Comparison of ENCODE assay signal across 14 mouse cellular contexts in the genomic region with DNA sequence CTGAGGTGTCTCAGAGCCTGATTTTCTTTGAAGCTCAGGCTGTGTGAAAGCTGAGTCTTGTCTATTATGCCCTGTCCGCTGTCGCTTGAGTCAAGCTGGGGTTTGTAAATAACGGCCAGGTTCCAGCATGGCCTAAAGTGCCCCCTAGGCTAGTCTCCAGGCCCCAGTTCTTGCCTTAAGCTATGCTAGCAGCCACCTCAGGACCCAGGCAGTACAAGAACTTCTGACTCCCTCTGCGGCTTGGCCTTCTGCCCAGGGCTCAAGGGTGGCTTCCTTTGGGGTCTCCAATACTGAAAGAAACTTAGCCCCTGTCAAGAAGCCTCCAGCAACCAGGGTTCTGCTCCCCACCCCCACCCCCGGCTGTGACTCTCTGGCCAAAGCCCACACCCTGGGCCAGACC. TPM values are rescaled to one million over a fixed set of nuclear protein-coding genes. Genes with fewer than 3 reads are reported as not detected.
DNase-seq lines count a peak whose midpoint lies in the region; ATAC-seq lines count a peak whose summit lies in the region.
"Had no signal": no experiment of that assay in that cellular context is flagged by ENCODE, and none has a peak within 500 bp of the region (broad histone marks: within the 10 kb centered on the region; RNA-seq: fewer than 3 reads in every experiment).

No protein-coding gene starts in this region.

- 81% methylated on average over 5 of the region's 5 CpGs for WGBS in heart, embryonic 16.5 days
- WGBS in embryonic facial prominence, embryonic 10.5 days = 85% methylated on average over 5 of the region's 5 CpGs
- 71% methylated on average over 5 of the region's 5 CpGs for WGBS in limb, embryonic 13.5 days
- WGBS in midbrain, embryonic 15.5 days = 81% methylated on average over 5 of the region's 5 CpGs
- WGBS in hindbrain, embryonic 14.5 days = 83% methylated on average over 5 of the region's 5 CpGs

- no peaks in the 10 kb centered on the region for H3K27me3 ChIP-seq in heart, embryonic 16.5 days (ENCODE audit: control insufficient read depth, insufficient read depth, low read length)
- H3K27me3 ChIP-seq in embryonic facial prominence, embryonic 10.5 days (replicated peaks; ENCODE audit: low read depth, poor library complexity, severe bottlenecking) = 0 out of 2 replicates have a peak, but pooled peaks cover 5% of the 10 kb centered on the region
- H3K27me3 ChIP-seq in limb, embryonic 13.5 days = no peaks in the 10 kb centered on the region
- no peaks in the 10 kb centered on the region for H3K27me3 ChIP-seq in midbrain, embryonic 15.5 days (replicated peaks)
- H3K27me3 ChIP-seq in hindbrain, embryonic 14.5 days (ENCODE audit: control insufficient read depth, insufficient read depth, low read length) = no peaks in the 10 kb centered on the region
- H3K27me3 ChIP-seq: neural tube, embryonic 12.5 days had no signal

- peaks cover 79% of the 10 kb centered on the region for H3K4me1 ChIP-seq in heart, embryonic 16.5 days (ENCODE audit: control insufficient read depth, insufficient read depth, low read length)
- H3K4me1 ChIP-seq in embryonic facial prominence, embryonic 10.5 days = peaks cover 87% of the 10 kb centered on the region
- H3K4me1 ChIP-seq in limb, embryonic 13.5 days = peaks cover 68% of the 10 kb centered on the region
- H3K4me1 ChIP-seq in midbrain, embryonic 15.5 days = peaks cover 42% of the 10 kb centered on the region
- peaks cover 32% of the 10 kb centered on the region for H3K4me1 ChIP-seq in hindbrain, embryonic 14.5 days (replicated peaks; ENCODE audit: control insufficient read depth, insufficient read depth, low read length)

- no peak for DNase-seq in heart, postnatal 36 days
- peak; percentile 67 for DNase-seq in 416B (ENCODE audit: low read depth)
- DNase-seq in embryonic facial prominence, embryonic 10.5 days (ENCODE audit: low spot score) = no peak
- DNase-seq in hindbrain, embryonic 14.5 days (ENCODE audit: low spot score) = no peak
- DNase-seq in cerebellum, postnatal 10 days = no peak

- ATAC-seq in heart, embryonic 16.5 days (replicated peaks; ENCODE audit: extremely low read depth, insufficient read depth, low FRiP score) = no peak
- no peak for ATAC-seq in limb, embryonic 13.5 days (ENCODE audit: low FRiP score, low read depth)
- no peak for ATAC-seq in midbrain, embryonic 15.5 days (replicated peaks)
- no peak for ATAC-seq in hindbrain, embryonic 14.5 days (ENCODE audit: low FRiP score)
- ATAC-seq: hindbrain, embryonic 16.5 days had no signal

- no peaks in the 10 kb centered on the region for H3K36me3 ChIP-seq in heart, embryonic 16.5 days (ENCODE audit: control insufficient read depth, insufficient read depth)
- H3K36me3 ChIP-seq in embryonic facial prominence, embryonic 10.5 days (replicated peaks) = no peaks in the 10 kb centered on the region
- H3K36me3 ChIP-seq in limb, embryonic 13.5 days = no peaks in the 10 kb centered on the region
- no peaks in the 10 kb centered on the region for H3K36me3 ChIP-seq in midbrain, embryonic 15.5 days (replicated peaks)
- H3K36me3 ChIP-seq in hindbrain, embryonic 14.5 days (replicated peaks; ENCODE audit: control insufficient read depth, insufficient read depth) = no peaks in the 10 kb centered on the region
- H3K36me3 ChIP-seq: midbrain, embryonic 10.5 days; neural tube, embryonic 12.5 days had no signal

- no peak overlapping the region for H3K9ac ChIP-seq in heart, embryonic 16.5 days (ENCODE audit: low read length)
- H3K9ac ChIP-seq in limb, embryonic 13.5 days = no peak overlapping the region
- H3K9ac ChIP-seq in midbrain, embryonic 15.5 days = no peak overlapping the region
- no peak overlapping the region for H3K9ac ChIP-seq in hindbrain, embryonic 14.5 days
- H3K9ac ChIP-seq: neural tube, embryonic 12.5 days had no signal

- H3K9me3 ChIP-seq in heart, embryonic 16.5 days (replicated peaks; ENCODE audit: control insufficient read depth, low read length) = no peaks in the 10 kb centered on the region
- no peaks in the 10 kb centered on the region for H3K9me3 ChIP-seq in embryonic facial prominence, embryonic 10.5 days
- no peaks in the 10 kb centered on the region for H3K9me3 ChIP-seq in limb, embryonic 13.5 days
- H3K9me3 ChIP-seq in midbrain, embryonic 15.5 days = no peaks in the 10 kb centered on the region
- H3K9me3 ChIP-seq in hindbrain, embryonic 14.5 days (ENCODE audit: control insufficient read depth, low read length) = no peaks in the 10 kb centered on the region
- H3K9me3 ChIP-seq: midbrain, embryonic 10.5 days; neural tube, embryonic 12.5 days had no signal

- intact Hi-C loops in heart, postnatal 36 days (cut with DNase I) = loop anchor here (2.0 kb wide), 1 partner anchor 55 kb away; no protein-coding TSS in a partner anchor

- H3K4me3 ChIP-seq in heart, embryonic 16.5 days (ENCODE audit: low read length) = no peak overlapping the region
- no peak overlapping the region for H3K4me3 ChIP-seq in embryonic facial prominence, embryonic 10.5 days
- no peak overlapping the region for H3K4me3 ChIP-seq in limb, embryonic 13.5 days
- no peak overlapping the region for H3K4me3 ChIP-seq in midbrain, embryonic 15.5 days
- H3K4me3 ChIP-seq in hindbrain, embryonic 14.5 days (replicated peaks; ENCODE audit: low read length) = no peak overlapping the region
- H3K4me3 ChIP-seq: midbrain, embryonic 10.5 days; neural tube, embryonic 12.5 days had no signal

- H3K4me2 ChIP-seq in heart, embryonic 16.5 days (ENCODE audit: low read depth, low read length) = no peak overlapping the region
- H3K4me2 ChIP-seq in limb, embryonic 13.5 days (replicated peaks) = no peak overlapping the region
- H3K4me2 ChIP-seq in midbrain, embryonic 15.5 days = no peak overlapping the region
- H3K4me2 ChIP-seq in hindbrain, embryonic 14.5 days (replicated peaks) = no peak overlapping the region
- H3K4me2 ChIP-seq: neural tube, embryonic 12.5 days had no signal

- H3K27ac ChIP-seq in heart, embryonic 16.5 days (ENCODE audit: low read length) = peak overlapping the region; percentile 43
- H3K27ac ChIP-seq in embryonic facial prominence, embryonic 10.5 days (replicated peaks) = peak overlapping the region; percentile 5
- H3K27ac ChIP-seq in limb, embryonic 13.5 days = peak overlapping the region; percentile 75
- no peak overlapping the region for H3K27ac ChIP-seq in midbrain, embryonic 15.5 days
- H3K27ac ChIP-seq in hindbrain, embryonic 14.5 days = no peak overlapping the region
- H3K27ac ChIP-seq: midbrain, embryonic 10.5 days; neural tube, embryonic 12.5 days had no signal

RNA-seq across cellular contexts. Expression of a gene that starts 15.9 kb away (rescaled TPM):
- 14.7 and 20.5 TPM in 2 replicates for polyA plus RNA-seq in heart, embryonic 16.5 days (2015; fragmentation: Nextera tagmentation; extraction: Ambion mirVana)
- 10 to 100 TPM; 22.3 to 31.1 TPM for total RNA-seq in heart, postnatal 36 days (2021)
- 10.3 and 10.6 TPM in 2 replicates for polyA plus RNA-seq in embryonic facial prominence, embryonic 10.5 days (2016; fragmentation: Nextera tagmentation; extraction: Ambion mirVana)
- polyA plus RNA-seq in limb, embryonic 13.5 days (2015; fragmentation: Nextera tagmentation; extraction: Ambion mirVana) = 9.6 TPM in 2 replicates
- 8.6 and 8.7 TPM in 2 replicates for polyA plus RNA-seq in midbrain, embryonic 15.5 days (2015; fragmentation: Nextera tagmentation; extraction: Ambion mirVana)
- polyA plus RNA-seq in hindbrain, embryonic 14.5 days (2014; fragmentation: Nextera tagmentation; extraction: Ambion mirVana) = 5.7 and 6.2 TPM in 2 replicates

RNA-seq across cellular contexts. Expression of a gene that starts 28.6 kb away (rescaled TPM):
- not detected in 2 replicates for polyA plus RNA-seq in heart, embryonic 16.5 days (2015; fragmentation: Nextera tagmentation; extraction: Ambion mirVana)
- not detected for total RNA-seq in heart, postnatal 36 days (2021)
- 0.10 TPM in 1 of 2 replicates, not detected in the other for polyA plus RNA-seq in embryonic facial prominence, embryonic 10.5 days (2016; fragmentation: Nextera tagmentation; extraction: Ambion mirVana)
- not detected in 2 replicates for polyA plus RNA-seq in limb, embryonic 13.5 days (2015; fragmentation: Nextera tagmentation; extraction: Ambion mirVana)
- polyA plus RNA-seq in midbrain, embryonic 15.5 days (2015; fragmentation: Nextera tagmentation; extraction: Ambion mirVana) = not detected in 2 replicates
- not detected in 2 replicates for polyA plus RNA-seq in hindbrain, embryonic 14.5 days (2014; fragmentation: Nextera tagmentation; extraction: Ambion mirVana)
- total RNA-seq: gastrocnemius, postnatal 4 days had no signal
- polyA plus RNA-seq: forebrain, embryonic 11.5 days; hindbrain, embryonic 16.5 days; midbrain, embryonic 10.5 days; neural tube, embryonic 12.5 days; testis, adult 2 months had no signal

RNA-seq across cellular contexts. Expression of a gene that starts 29.7 kb away (rescaled TPM):
- polyA plus RNA-seq in heart, embryonic 16.5 days (2015; fragmentation: Nextera tagmentation; extraction: Ambion mirVana) = 7.1 and 8.0 TPM in 2 replicates
- total RNA-seq in heart, postnatal 36 days (2021) = 10 to 100 TPM; 12.6 to 14.6 TPM
- polyA plus RNA-seq in embryonic facial prominence, embryonic 10.5 days (2016; fragmentation: Nextera tagmentation; extraction: Ambion mirVana) = 5.5 and 6.2 TPM in 2 replicates
- 6.1 and 7.1 TPM in 2 replicates for polyA plus RNA-seq in limb, embryonic 13.5 days (2015; fragmentation: Nextera tagmentation; extraction: Ambion mirVana)
- polyA plus RNA-seq in midbrain, embryonic 15.5 days (2015; fragmentation: Nextera tagmentation; extraction: Ambion mirVana) = 23.3 and 24.9 TPM in 2 replicates
- 30.0 and 35.7 TPM in 2 replicates for polyA plus RNA-seq in hindbrain, embryonic 14.5 days (2014; fragmentation: Nextera tagmentation; extraction: Ambion mirVana)

Comparison
In these comparisons a context has a peak if more than half of its experiments do, and no peak if none do; other contexts are left out.
1. H3K27ac ChIP-seq: peak in heart, embryonic 16.5 days (single experiment), embryonic facial prominence, embryonic 10.5 days (single experiment) and limb, embryonic 13.5 days (single experiment); none in midbrain, embryonic 15.5 days (single experiment) and hindbrain, embryonic 14.5 days (single experiment).